Mouse (Mus musculus): ENCODE measurements around the gene Gm20388. TPM values are rescaled to one million over a fixed set of nuclear protein-coding genes. Genes with fewer than 3 reads are reported as not detected.
A peak's percentile ranks its signal among the peaks of the same experiment; 100 is the strongest.

Gene Gm20388
- total and polyA plus RNA-seq, 3 experiments = 0.02 to 0.05 TPM; not detected in 1

GRCm38 (mm10) chr8:121947047-121947752 lies 2036.6 kb downstream of the Gm20388 start:
- DNase-seq (ENCODE audit: low spot score) (peak; percentile 22), ATAC-seq (ENCODE audit: extremely low read depth, insufficient number of reproducible peaks, low FRiP score, poor library complexity, severe bottlenecking) (no peak)
- Histone ChIP-seq H3K36me3 (replicated peaks) (peaks cover 17% of the 10 kb centered on the region), H3K4me1 (ENCODE audit: insufficient read depth, low read depth, low read length) (peaks cover 56% of the 10 kb centered on the region), H3K27me3 (ENCODE audit: insufficient read depth, low read length) (peaks cover 5% of the 10 kb centered on the region), H3K4me3 (ENCODE audit: low read depth, low read length) (peak overlapping the region; percentile 73), H3K9me3 (replicated peaks) (no peaks in the 10 kb centered on the region)
- TF ChIP-seq TAL1 (conservative IDR thresholded peaks at IDR 0.05; ENCODE audit: low read depth, low read length) = no peak
- no peak for TF ChIP-seq POLR2AphosphoS5 (IDR thresholded peaks at IDR 0.05; ENCODE audit: insufficient replicate concordance, low read depth, low read length)
- TF ChIP-seq GATA2 (IDR thresholded peaks at IDR 0.05; ENCODE audit: borderline replicate concordance, low read depth, low read length) = no peak
- no peak for TF ChIP-seq GATA1 (IDR thresholded peaks at IDR 0.05; ENCODE audit: borderline replicate concordance, low read length)
- no peak for TF ChIP-seq CTCF (IDR thresholded peaks at IDR 0.05; ENCODE audit: low read depth, low read length)

- TF ChIP-seq GATA2 (IDR thresholded peaks at IDR 0.05; ENCODE audit: borderline replicate concordance, low read depth, low read length) = no peak
- TF ChIP-seq GATA1 (IDR thresholded peaks at IDR 0.05; ENCODE audit: borderline replicate concordance, low read length) = no peak
- peaks cover 62% of the 10 kb centered on the region for H3K4me1 ChIP-seq (ENCODE audit: insufficient read depth, low read depth, low read length)
- H3K27me3 ChIP-seq (ENCODE audit: insufficient read depth, low read length) = peaks cover 5% of the 10 kb centered on the region; the same call in 1 of the 2 replicates
- peak; percentile 91 for DNase-seq (ENCODE audit: low spot score)
- H3K4me3 ChIP-seq (ENCODE audit: low read depth, low read length) = peak overlapping the region; percentile 73
- H3K9me3 ChIP-seq (replicated peaks) = no peaks in the 10 kb centered on the region
- ATAC-seq (ENCODE audit: extremely low read depth, insufficient number of reproducible peaks, low FRiP score, poor library complexity, severe bottlenecking) = peak; percentile 62
- H3K36me3 ChIP-seq (replicated peaks) = peaks cover 22% of the 10 kb centered on the region
Measured at GRCm38 (mm10) chr8:121947753-121948141, 2037.1 kb downstream of the Gm20388 start.

- no peak for TF ChIP-seq TAL1 (conservative IDR thresholded peaks at IDR 0.05; ENCODE audit: low read depth, low read length)
- TF ChIP-seq GATA2 (IDR thresholded peaks at IDR 0.05; ENCODE audit: borderline replicate concordance, low read depth, low read length) = no peak
- TF ChIP-seq GATA1 (IDR thresholded peaks at IDR 0.05; ENCODE audit: borderline replicate concordance, low read length) = no peak
- no peak for TF ChIP-seq POLR2AphosphoS5 (IDR thresholded peaks at IDR 0.05; ENCODE audit: insufficient replicate concordance, low read depth, low read length)
- no peak for TF ChIP-seq CTCF (IDR thresholded peaks at IDR 0.05; ENCODE audit: low read depth, low read length)
- ATAC-seq (ENCODE audit: extremely low read depth, insufficient number of reproducible peaks, low FRiP score, poor library complexity, severe bottlenecking) = no peak
- Histone ChIP-seq H3K27me3 (ENCODE audit: insufficient read depth, low read length) (peaks cover 5% of the 10 kb centered on the region; the same call in 1 of the 2 replicates), H3K4me3 (ENCODE audit: low read depth, low read length) (peak overlapping the region; percentile 73), H3K4me1 (ENCODE audit: insufficient read depth, low read depth, low read length) (peaks cover 66% of the 10 kb centered on the region), H3K36me3 (replicated peaks) (peaks cover 29% of the 10 kb centered on the region), H3K9me3 (replicated peaks) (no peaks in the 10 kb centered on the region)
- no peak for DNase-seq (ENCODE audit: low spot score)
Measured at GRCm38 (mm10) chr8:121948321-121949145, 2037.9 kb downstream of the Gm20388 start.

- peaks cover 71% of the 10 kb centered on the region for H3K4me1 ChIP-seq (ENCODE audit: insufficient read depth, low read depth, low read length)
- no peaks in the 10 kb centered on the region for H3K9me3 ChIP-seq (replicated peaks)
- TF ChIP-seq GATA1 (IDR thresholded peaks at IDR 0.05; ENCODE audit: borderline replicate concordance, low read length) (no peak), POLR2AphosphoS5 (IDR thresholded peaks at IDR 0.05; ENCODE audit: insufficient replicate concordance, low read depth, low read length) (no peak), GATA2 (IDR thresholded peaks at IDR 0.05; ENCODE audit: borderline replicate concordance, low read depth, low read length) (no peak), CTCF (IDR thresholded peaks at IDR 0.05; ENCODE audit: low read depth, low read length) (no peak), TAL1 (conservative IDR thresholded peaks at IDR 0.05; ENCODE audit: low read depth, low read length) (no peak)
- no peak for DNase-seq (ENCODE audit: low spot score)
- H3K4me3 ChIP-seq (ENCODE audit: low read depth, low read length) = peak within 1 kb of the TSS; percentile 87
- no peak for ATAC-seq (ENCODE audit: extremely low read depth, insufficient number of reproducible peaks, low FRiP score, poor library complexity, severe bottlenecking)
- H3K36me3 ChIP-seq (replicated peaks) = peaks cover 35% of the 10 kb centered on the region
- H3K27me3 ChIP-seq (ENCODE audit: insufficient read depth, low read length) = no peaks in the 10 kb centered on the region
Measured at GRCm38 (mm10) chr8:121949222-121949800, 2038.7 kb downstream of the Gm20388 start, which contains the start of gene Banp. Gene Banp, plus strand, starts transcription at chr8:121949750.

GRCm38 (mm10) chr8:121949941-121950748 lies 2039.5 kb downstream of the Gm20388 start:
- ATAC-seq (ENCODE audit: extremely low read depth, insufficient number of reproducible peaks, low FRiP score, poor library complexity, severe bottlenecking) (peak; percentile 81), DNase-seq (ENCODE audit: low spot score) (peak; percentile 80)

More at GRCm38 (mm10) chr8:121949941-121950748, 2039.5 kb downstream of the Gm20388 start:
- Histone ChIP-seq H3K36me3 (replicated peaks) (peaks cover 39% of the 10 kb centered on the region), H3K27me3 (ENCODE audit: insufficient read depth, low read length) (no peaks in the 10 kb centered on the region), H3K9me3 (replicated peaks) (no peaks in the 10 kb centered on the region), H3K4me3 (ENCODE audit: low read depth, low read length) (peak overlapping the region; percentile 87), H3K4me1 (ENCODE audit: insufficient read depth, low read depth, low read length) (peaks cover 77% of the 10 kb centered on the region)
- TF ChIP-seq GATA2 (IDR thresholded peaks at IDR 0.05; ENCODE audit: borderline replicate concordance, low read depth, low read length) (no peak), CTCF (IDR thresholded peaks at IDR 0.05; ENCODE audit: low read depth, low read length) (no peak), POLR2AphosphoS5 (IDR thresholded peaks at IDR 0.05; ENCODE audit: insufficient replicate concordance, low read depth, low read length) (0 out of 2 replicates have a peak, but pooled peaks have one; percentile 45)

Data from G1E (cell line).